Mouse (Mus musculus) lung, embryonic 14.5 days (tissue): Measurements from ENCODE around the gene Med1. TPM values are rescaled to one million over a fixed set of nuclear protein-coding genes. Genes with fewer than 3 reads are reported as not detected.
"Not testable (repeated sequence)": the region's sequence is repeated elsewhere in the genome, so short reads cannot be mapped to it uniquely, and the experiment has no call there.

Experiments used
- ATAC-seq: fragments of 200-750 bp; cut with Nextera tagmentation; 2 replicates; pipeline ENCODE4 v1.8.0; 2017; ENCODE audit warnings: mild to moderate bottlenecking, moderate TSS enrichment, moderate library complexity; ENCODE audit not compliant: insufficient read depth
- DNase-seq: peaks from one replicate; pipeline ENCODE4 v3.0.0-alpha.2; 2015
- H3K27ac ChIP-seq: fragments of 300-500 bp; sonication (generic); 2 replicates; pipeline ENCODE4 v1.5.1; 2014; ENCODE audit warnings: low read depth, mild to moderate bottlenecking, moderate library complexity
- H3K27me3 ChIP-seq: fragments of 300-500 bp; sonication (generic); 2 replicates; pipeline ENCODE4 v1.6.1; 2014; ENCODE audit warnings: low read length, control low read depth; ENCODE audit not compliant: insufficient read depth
- H3K36me3 ChIP-seq: fragments of 300-500 bp; sonication (generic); 2 replicates; pipeline ENCODE4 v1.6.1; 2014; ENCODE audit warnings: control low read depth; ENCODE audit not compliant: insufficient read depth
- H3K4me1 ChIP-seq: fragments of 300-500 bp; sonication (generic); 2 replicates; pipeline ENCODE4 v1.6.1; 2014; ENCODE audit warnings: antibody characterized with exemption, control low read depth; ENCODE audit not compliant: insufficient read depth
- H3K4me2 ChIP-seq: fragments of 300-500 bp; sonication (generic); 2 replicates; pipeline ENCODE4 v1.6.1; 2014; ENCODE audit warnings: mild to moderate bottlenecking
- H3K4me3 ChIP-seq: fragments of 300-500 bp; sonication (generic); 2 replicates; pipeline ENCODE4 v1.5.1; 2014; ENCODE audit warnings: low read depth, low read length
- H3K9ac ChIP-seq: fragments of 300-500 bp; sonication (generic); 2 replicates; pipeline ENCODE4 v1.6.1; 2014
- H3K9me3 ChIP-seq: fragments of 300-500 bp; sonication (generic); 2 replicates; pipeline ENCODE4 v1.6.1; 2016; ENCODE audit warnings: low read depth, low read length, control low read depth
- CTCF ChIP-seq: IDR thresholded peaks from 2 replicates; pipeline ENCODE4 v1.5.1; 2016; ENCODE audit warnings: antibody characterized with exemption, low read depth
- WGBS: fragments of 180-500 bp; shearing (Covaris S2); extraction: QIAGEN DNeasy Blood & Tissue Kit; methylation state at CpG from one replicate; pipeline ENCODE4 v1.1.7; 2014; 5-methylcytosine and 5-hydroxymethylcytosine counted together
- polyA plus RNA-seq: library from polyadenylated mRNA; unstranded; fragments of >200 nt; fragmentation: Nextera tagmentation; extraction: Ambion mirVana; gene quantifications from 2 replicates; pipeline ENCODE4 v1.2.1, GENCODE M21; 2014

Med1 gene
- polyA plus RNA-seq, 1 experiment from 2014 or later = 62.8 TPM

DNA sequence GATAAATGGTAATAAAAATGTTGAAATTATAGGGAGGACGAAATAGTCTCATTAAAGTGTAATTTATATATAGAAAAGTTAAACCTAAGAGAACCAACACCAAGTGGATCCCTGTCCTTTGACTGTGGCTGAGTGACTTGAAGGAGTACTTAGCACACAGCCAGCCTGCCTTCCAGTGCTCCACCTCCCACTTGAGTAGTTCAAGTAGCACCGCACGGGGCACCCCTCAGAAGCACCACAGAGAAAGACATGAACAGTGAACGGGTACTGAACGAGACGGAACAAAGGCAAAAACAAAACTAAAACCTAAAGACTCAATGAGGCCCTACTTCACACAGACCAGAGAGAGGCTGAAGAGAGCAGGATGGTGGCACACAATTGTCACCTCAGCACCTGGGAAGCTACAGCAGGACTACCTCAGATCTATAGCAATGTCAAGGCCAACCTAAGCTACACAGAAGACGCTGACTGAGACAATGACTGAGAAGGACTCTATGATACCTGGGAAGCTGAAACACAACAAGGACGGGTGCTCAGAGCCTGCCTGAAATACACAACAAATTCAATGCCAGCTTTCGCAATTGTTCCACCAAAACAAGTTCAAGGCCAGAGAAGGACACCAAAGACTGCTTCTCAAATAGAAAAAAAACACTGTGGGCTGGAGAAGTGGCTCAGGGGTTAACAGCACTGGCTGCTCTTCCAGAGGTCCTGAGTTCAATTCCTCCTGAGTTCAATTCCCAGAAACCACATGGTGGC is 5.3 kb downstream of the Med1 start:
- Histone ChIP-seq H3K4me1 (peaks cover 8% of the 10 kb centered on the region), H3K36me3 (peaks cover 64% of the 10 kb centered on the region), H3K27ac (no peak overlapping the region), H3K27me3 (no peaks in the 10 kb centered on the region), H3K4me2 (no peak overlapping the region), H3K9me3 (no peaks in the 10 kb centered on the region), H3K4me3 (no peak overlapping the region), H3K9ac (no peak overlapping the region)
- ATAC-seq (no peak), DNase-seq (no peak)
- WGBS = 81% methylated on average over 9 of the region's 9 CpGs
- no peak for TF ChIP-seq CTCF

DNA sequence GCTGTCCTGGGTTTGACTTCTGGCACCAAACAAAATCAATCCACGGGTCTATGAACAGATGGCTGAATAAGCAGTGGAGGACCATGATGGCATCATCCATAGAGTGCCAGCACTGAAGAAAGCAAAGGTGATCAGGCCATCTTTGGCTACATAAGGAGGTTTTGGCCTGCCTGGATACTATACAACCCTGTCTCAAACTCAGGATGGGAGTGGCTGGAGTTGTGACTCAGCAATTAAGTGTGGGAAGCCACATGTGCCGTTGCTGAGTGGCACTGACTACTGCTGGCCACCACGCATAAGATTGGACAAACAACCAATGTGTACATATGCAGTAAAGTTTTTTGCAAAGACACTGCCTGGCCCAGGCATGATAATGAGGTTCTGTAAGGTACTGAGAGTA is 10.9 kb downstream of the Med1 start:
- H3K4me1 ChIP-seq = not testable (repeated sequence)
- WGBS = 86% methylated on average over 3 of the region's 3 CpGs

DNA sequence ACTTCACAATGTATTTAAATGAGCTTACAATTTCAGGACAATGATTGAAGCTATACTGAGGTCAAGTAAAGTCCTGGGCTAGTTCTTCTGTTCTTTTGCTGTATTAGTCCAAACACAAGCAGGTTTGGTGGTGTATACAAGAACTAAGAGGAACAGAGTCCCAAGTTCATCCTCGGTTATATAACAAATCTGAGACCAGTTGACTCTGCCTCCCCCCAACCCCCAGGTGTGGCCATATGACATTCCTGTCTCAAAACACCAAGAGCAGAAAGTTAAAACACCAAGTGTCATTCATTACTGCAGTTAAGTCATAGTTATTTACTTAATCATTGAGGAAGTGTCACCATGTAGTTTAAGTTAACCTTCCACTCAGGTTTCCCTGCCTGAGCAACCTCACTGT is 24.7 kb downstream of the Med1 start:
- Histone ChIP-seq H3K9me3 (no peaks in the 10 kb centered on the region), H3K27me3 (no peaks in the 10 kb centered on the region), H3K36me3 (peaks cover 88% of the 10 kb centered on the region), H3K9ac (no peak overlapping the region), H3K4me3 (no peak overlapping the region), H3K27ac (no peak overlapping the region), H3K4me2 (no peak overlapping the region), H3K4me1 (no peaks in the 10 kb centered on the region)
- DNase-seq (no peak), ATAC-seq (no peak)
- 77% methylated on average over 1 of the region's 1 CpGs for WGBS
- TF ChIP-seq CTCF = no peak

More for the DNA sequence above, 10.9 kb downstream of the Med1 start:
- H3K27me3 ChIP-seq, DNase-seq, H3K9ac ChIP-seq, H3K27ac ChIP-seq, H3K9me3 ChIP-seq, ATAC-seq, H3K4me3 ChIP-seq, H3K4me2 ChIP-seq: not testable (repeated sequence)
- H3K36me3 ChIP-seq = peaks cover 84% of the 10 kb centered on the region

DNA sequence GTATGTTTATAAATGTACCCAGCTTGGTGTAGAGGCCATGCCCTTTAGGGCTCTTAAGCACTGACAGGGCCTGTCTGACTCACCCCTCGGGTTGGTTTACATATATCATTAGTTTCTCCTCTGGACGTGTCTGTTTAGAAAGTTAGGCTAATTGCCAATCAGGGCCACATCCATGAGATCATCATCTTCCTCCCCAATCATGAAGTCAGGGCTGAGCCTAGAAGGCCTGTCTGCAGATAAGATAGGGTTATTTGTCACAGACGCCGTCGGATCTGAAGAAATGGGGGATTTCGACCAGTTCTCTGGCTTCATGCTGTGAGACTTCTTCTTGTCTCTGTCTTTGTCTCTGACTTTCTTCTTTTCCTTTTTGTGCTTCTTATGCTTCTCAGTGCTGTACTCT is 38.0 kb downstream of the Med1 start:
- DNase-seq (no peak), ATAC-seq (no peak)
- H3K36me3 ChIP-seq = peaks cover 47% of the 10 kb centered on the region
- H3K4me1 ChIP-seq = no peaks in the 10 kb centered on the region
- TF ChIP-seq CTCF = no peak
- 74% methylated on average over 6 of the region's 6 CpGs for WGBS
- no peak overlapping the region for H3K9ac ChIP-seq
- no peak overlapping the region for H3K4me2 ChIP-seq
- H3K27ac ChIP-seq = no peak overlapping the region
- H3K9me3 ChIP-seq = no peaks in the 10 kb centered on the region
- H3K27me3 ChIP-seq = no peaks in the 10 kb centered on the region
- H3K4me3 ChIP-seq = no peak overlapping the region

DNA sequence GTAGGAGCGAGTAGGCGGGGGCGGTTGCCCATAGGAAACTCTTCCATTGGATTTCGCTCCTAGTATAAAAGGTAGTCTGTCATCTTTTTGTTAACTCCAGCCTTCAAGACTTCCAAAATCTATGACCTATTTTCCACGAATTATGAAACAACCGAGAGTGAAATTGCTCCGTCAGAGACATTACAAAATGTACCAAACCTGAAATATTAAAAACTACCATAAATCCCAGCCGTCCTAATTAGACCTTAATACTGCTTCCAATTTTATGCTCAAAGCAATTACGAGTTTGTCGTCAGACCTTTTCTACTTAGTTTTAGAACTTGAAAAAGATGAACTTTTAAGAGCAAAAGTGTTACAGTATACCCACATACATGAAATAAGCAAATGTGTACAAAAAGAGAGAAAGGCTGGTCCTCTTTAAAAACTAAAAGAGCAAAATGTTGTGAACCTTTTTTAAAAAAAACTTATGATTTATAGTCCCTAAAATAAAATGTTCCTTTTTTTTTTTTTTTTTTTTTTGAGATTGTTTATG is 42.4 kb downstream of the Med1 start:
- Histone ChIP-seq H3K4me1 (no peaks in the 10 kb centered on the region), H3K4me3 (peak overlapping the region; percentile 96), H3K27me3 (no peaks in the 10 kb centered on the region), H3K9me3 (no peaks in the 10 kb centered on the region), H3K36me3 (peaks cover 8% of the 10 kb centered on the region), H3K4me2 (peak overlapping the region; percentile 98), H3K9ac (no peak overlapping the region; the same call in 1 of the 2 replicates), H3K27ac (no peak overlapping the region)
- ATAC-seq (no peak), DNase-seq (no peak)
- no peak for TF ChIP-seq CTCF
- 10% methylated on average over 10 of the region's 10 CpGs for whole genome bisulfite sequencing

DNA sequence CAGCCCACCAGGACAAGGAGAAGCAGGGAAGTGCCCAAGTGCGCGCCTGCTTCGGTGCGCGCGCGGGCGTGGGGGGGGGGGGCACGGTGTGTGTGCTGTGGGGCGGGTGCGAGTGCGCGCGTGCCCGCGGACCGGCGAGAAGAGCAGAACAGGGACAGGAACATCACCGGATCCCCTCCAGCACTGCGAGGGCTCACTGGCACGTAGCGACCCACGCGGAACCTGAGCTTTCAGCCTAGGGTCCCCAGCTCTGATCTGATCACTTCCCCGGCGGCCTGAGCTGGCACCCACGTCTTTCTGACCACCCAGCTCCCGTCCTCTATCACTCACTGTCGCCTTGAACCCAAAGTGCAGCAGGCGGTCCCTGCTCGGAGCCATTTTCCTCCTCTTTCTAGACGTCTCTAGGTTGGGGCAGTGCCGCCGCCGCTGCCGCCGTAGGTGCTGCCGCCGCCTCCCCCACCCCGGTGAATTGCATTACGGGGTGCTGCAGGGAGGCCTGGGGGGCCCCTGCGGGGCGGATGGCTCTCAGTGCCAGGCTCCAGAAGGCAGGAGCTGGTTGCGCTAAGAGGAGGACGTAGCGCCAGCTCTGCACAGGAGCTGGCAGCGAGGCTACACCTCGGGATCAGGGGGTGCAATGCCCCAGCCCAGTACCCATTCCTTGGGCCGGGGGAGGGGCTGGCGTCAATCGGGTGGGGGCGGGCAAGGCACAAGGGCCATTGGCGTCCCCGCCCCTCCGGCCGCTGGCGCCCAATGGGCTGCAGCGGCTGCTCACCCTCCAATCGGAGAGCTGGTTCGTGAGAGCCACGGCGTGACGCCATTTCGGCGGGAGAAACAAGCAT is 43.1 kb downstream of the Med1 start, which contains the start of gene Fbxl20:
Gene Fbxl20, minus strand, starts transcription at position 618 of the 839 bp plus-strand sequence.
- Histone ChIP-seq H3K27me3 (no peaks in the 10 kb centered on the region), H3K4me2 (peak within 1 kb of the TSS; percentile 98), H3K9ac (peak within 1 kb of the TSS; percentile 82), H3K4me1 (no peaks in the 10 kb centered on the region), H3K27ac (peak within 1 kb of the TSS; percentile 91), H3K36me3 (peaks cover 2% of the 10 kb centered on the region), H3K4me3 (peak within 1 kb of the TSS; percentile 96), H3K9me3 (no peaks in the 10 kb centered on the region)
- WGBS = under 1% methylated on average over 61 of the region's 65 CpGs
- TF ChIP-seq CTCF = no peak
- peak; percentile 98 for DNase-seq
- peak; percentile 90 for ATAC-seq

DNA sequence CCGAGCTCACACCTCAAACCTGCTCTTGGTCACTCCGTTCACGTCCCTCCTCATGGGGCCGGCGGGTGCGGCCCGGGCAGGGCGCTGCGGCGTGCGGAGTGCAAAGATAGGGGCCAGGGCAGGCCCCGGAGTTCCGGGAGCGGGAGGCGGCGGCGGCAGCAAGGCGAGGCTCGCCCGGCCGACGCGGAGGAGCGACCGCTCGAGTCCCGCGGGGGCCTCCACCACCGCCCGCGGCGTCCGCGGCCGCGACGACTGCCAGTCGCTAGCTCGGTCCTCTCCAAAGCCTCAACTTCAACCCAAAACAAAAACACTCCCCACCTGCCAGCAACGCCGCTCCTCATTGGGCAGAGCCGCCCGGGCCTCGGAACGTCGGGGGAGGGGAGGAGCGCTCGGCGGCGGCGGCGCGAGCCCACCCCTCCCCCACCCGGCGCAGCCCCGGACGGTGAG is 43.8 kb downstream of the Med1 start:
- H3K27ac ChIP-seq = peak overlapping the region; percentile 91
- under 1% methylated on average over 54 of the region's 57 CpGs for WGBS
- peak overlapping the region; percentile 82 for H3K9ac ChIP-seq
- TF ChIP-seq CTCF = no peak
- H3K36me3 ChIP-seq = no peaks in the 10 kb centered on the region; the same call in 1 of the 2 replicates
- H3K27me3 ChIP-seq = no peaks in the 10 kb centered on the region
- peak; percentile 87 for ATAC-seq
- peak overlapping the region; percentile 98 for H3K4me2 ChIP-seq
- H3K4me3 ChIP-seq = peak overlapping the region; percentile 96
- peak; percentile 95 for DNase-seq
- no peaks in the 10 kb centered on the region for H3K4me1 ChIP-seq
- no peaks in the 10 kb centered on the region for H3K9me3 ChIP-seq
